Mouse (Mus musculus): ENCODE measurements at regions not wholly inside any gene's neighbourhood (a gene's known extent, or its start where the extent isn't known, plus 50 kb on each side); places are given as distances from the start of the nearest gene placed in this dataset.

GRCm38 (mm10) chr1:127152840-127153239, 52.0 kb upstream of the Mgat5 start:
- DNase-seq (ENCODE audit: extremely low spot score): no peak

GRCm38 (mm10) chr1:127135521-127135920, 69.3 kb upstream of the Mgat5 start:
- DNase-seq (ENCODE audit: extremely low spot score): no peak

GRCm38 (mm10) chr1:127131871-127132270, 72.9 kb upstream of the Mgat5 start:
- DNase-seq (ENCODE audit: extremely low spot score): no peak

DNA sequence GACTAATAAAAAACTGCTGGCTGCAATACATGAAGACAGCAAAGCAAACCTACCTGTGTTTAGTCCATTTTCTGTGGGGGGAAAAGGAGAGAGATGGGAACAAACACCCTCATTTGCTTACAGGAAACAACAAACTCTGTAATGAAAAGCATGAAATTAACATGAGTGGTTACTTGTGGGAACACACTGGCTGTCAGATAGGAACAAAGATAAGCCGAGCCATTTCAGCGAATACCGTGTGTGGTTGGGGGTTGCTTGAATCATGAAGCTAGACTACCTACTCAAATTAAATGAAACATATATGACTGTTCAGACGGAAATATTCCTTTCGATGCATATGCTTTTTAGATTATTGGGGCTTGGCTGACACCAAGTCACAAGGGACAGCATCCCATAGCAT, 80.0 kb upstream of the Mgat5 start:
- no peak for DNase-seq (ENCODE audit: extremely low spot score)

GRCm38 (mm10) chr1:127118019-127118418, 86.8 kb upstream of the Mgat5 start:
- no peak for DNase-seq (ENCODE audit: extremely low spot score)

GRCm38 (mm10) chr1:127107485-127107884, 97.3 kb upstream of the Mgat5 start:
- no peak for DNase-seq (ENCODE audit: extremely low spot score)

DNA sequence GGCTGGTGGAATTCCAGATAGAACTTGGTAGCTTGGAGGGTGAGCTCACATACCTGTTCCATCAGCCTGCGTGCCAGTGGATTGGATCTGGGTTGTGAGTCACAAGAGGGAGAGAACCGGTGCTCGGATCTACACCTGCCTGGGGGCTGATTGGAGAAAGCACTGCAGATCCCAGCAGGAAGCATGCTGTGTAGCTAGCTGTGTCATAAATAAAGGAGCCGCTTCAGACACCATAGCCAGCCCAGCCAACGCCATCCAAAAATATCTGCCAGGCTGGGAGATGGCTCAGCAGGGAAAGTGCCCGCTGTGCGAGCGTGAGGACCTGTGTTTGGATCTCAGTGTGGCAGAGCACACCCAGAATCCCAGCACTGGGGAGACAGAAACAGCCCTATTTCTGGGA, 99.0 kb upstream of the Mgat5 start:
- no peak for DNase-seq (ENCODE audit: extremely low spot score)

DNA sequence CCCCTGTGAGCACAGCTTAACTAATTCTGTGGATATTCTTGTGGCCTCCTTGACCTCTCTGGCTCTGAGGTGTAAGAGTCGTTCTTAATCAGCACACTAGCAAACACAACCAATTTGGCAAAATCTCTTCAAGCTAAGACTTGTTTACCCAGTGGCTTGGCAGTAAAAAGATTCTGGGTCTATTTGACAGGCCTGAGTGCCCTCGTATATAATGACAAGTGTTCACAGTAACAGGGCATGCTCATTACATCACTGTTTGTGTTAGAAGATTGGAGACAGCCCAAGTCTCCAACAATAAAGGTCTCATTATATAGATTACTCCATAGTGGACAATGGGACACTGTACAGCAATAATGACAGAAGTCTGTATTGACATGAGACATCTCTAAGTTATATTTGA, 101.2 kb upstream of the Mgat5 start:
- no peak for DNase-seq (ENCODE audit: extremely low spot score)

GRCm38 (mm10) chr1:127098871-127099420, 105.9 kb upstream of the Mgat5 start:
- no peak for DNase-seq (ENCODE audit: extremely low spot score)

DNA sequence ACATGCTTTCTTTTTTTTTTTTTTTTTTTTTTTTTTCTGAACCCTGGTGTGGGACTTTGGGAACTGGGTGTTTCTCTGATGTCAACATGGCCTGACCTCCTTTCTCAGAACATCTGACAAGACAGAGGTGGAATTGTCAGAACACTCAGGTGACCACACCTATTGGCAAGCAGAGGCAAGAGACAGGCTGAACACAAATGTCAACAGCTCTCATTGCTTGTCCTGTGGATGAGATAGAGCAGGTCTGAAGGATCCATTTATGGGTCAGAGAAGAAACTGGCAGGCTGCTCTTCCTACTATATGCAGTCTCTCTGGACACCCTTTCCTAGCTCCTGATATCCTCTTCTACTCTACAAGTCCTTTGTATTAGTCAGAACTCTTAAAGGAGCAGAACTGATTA, 117.2 kb upstream of the Mgat5 start:
- no peak for DNase-seq (ENCODE audit: extremely low spot score)

DNA sequence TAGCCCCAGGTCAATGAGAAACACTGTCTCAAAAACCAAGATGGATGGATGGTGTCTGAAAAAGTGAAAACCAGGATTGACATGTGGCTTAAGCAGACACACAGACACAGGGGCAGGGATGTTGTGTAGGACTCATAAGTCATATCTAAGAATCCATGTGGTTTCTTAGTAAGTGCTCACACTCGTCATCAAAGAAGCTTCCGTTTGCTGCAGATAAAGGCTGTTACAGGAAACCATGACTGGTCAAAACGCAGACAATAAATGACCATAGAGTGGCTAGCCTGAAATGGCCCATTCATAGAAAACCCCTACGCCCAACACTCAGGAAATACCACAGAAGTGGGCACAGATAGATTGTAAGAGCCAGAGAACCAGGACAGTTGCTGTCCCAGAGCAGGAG, 118.8 kb upstream of the Mgat5 start:
- no peak for DNase-seq (ENCODE audit: extremely low spot score)

- no peak for DNase-seq (ENCODE audit: extremely low spot score)
Observed at GRCm38 (mm10) chr1:127083761-127084308, 121.0 kb upstream of the Mgat5 start.

DNA sequence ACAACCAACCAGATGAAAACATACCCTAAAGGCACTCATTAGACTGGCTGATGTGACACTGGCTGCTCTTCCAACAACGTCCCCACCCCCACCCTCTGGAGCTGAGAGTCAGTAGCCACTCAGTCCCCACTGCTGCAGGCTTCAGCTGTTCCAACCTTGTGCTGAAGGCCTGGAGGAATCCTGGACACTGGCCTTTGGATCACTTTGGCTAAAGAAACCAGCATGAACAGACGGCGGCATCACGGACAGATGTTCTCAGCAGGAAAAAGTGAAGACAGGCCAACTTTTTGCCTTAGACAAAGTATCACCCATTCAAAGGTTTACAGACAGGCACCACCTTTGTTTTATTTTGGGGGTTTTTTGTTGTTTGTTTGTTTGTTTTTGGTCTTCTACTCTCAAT, 125.8 kb upstream of the Mgat5 start:
- DNase-seq (ENCODE audit: extremely low spot score): no peak

- DNase-seq (ENCODE audit: extremely low spot score): no peak
Observed at GRCm38 (mm10) chr1:127062430-127062829, 142.4 kb upstream of the Mgat5 start.

DNA sequence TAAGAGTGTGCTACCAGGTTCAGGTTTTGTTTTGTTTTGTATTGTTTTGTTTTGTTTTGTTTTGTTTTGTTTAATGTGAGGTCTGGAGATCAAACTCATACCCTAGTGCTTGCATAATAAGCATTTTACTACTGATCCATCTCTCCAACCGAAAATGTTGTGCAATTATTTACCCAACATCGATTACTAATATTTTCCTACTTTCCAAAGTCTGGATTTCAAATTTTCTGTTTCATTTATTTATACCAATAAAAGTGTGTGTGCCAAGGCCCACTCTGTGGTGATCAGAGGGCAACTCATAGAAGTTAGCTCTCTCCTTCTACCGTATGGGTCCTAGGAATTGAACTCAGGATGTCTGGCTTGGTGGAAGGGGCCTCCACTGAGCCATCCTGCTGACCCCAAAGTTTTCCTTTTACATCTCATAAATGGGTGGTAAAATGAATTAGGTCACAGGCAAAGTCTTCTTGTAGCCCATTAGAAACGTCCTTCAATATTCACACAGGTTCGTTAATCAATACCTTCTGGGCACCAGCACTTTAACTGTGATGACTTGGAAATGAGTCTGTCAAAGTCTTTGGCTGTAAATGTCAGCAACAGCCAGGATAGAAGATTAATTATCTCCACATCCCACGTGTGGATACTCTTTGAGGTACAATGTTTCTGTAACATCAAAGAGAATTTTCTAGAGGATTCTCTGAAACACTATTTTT, 158.9 kb upstream of the Mgat5 start:
- no peak for DNase-seq (ENCODE audit: extremely low spot score)

DNA sequence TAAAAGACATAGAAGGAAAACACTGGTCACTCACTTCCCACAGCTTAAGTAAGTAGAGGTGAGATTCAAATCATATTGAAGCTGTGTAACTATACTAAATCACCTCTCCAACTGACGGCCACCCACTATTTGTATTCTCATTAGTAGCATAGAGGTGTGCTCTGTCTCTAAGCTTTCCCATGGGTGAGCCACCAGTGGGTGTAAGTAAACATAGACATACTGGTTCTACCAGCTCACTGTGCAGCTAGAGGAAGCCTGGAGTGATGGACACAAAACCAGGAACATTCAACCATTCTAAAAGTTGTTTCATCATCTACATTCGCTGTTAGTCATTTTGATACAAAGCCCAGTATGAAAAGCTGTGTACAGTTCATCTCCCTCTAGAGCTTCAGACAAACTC, 170.1 kb upstream of the Mgat5 start:
- DNase-seq (ENCODE audit: extremely low spot score): no peak

GRCm38 (mm10) chr1:127031563-127031962, 173.3 kb upstream of the Mgat5 start:
- no peak for DNase-seq (ENCODE audit: extremely low spot score)

- no peak for DNase-seq (ENCODE audit: extremely low spot score)
Observed at GRCm38 (mm10) chr1:127028872-127029497, 175.8 kb upstream of the Mgat5 start.

DNA sequence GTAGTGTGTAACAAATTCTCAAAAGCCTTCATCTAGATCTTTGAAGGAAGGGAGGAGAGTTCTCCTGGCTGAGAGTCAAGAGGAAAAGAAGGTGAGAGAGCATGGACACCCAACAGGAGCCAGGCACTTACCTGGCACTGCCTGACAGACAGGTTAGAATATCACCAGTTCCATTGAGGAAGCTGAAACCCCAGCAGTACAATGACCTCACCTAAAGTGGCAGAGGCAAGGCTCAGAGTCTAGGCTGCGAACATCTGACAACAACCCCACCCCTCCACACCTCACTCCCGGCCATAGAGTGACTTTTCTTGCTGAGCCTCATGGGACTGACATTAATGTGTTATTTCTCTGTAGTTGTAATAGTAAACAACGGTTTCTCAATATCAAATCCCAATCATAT, 181.7 kb upstream of the Mgat5 start:
- no peak for DNase-seq (ENCODE audit: extremely low spot score)

- DNase-seq (ENCODE audit: extremely low spot score): peak; percentile 19
Observed at GRCm38 (mm10) chr1:127017698-127018097, 187.1 kb upstream of the Nckap5 start.

DNA sequence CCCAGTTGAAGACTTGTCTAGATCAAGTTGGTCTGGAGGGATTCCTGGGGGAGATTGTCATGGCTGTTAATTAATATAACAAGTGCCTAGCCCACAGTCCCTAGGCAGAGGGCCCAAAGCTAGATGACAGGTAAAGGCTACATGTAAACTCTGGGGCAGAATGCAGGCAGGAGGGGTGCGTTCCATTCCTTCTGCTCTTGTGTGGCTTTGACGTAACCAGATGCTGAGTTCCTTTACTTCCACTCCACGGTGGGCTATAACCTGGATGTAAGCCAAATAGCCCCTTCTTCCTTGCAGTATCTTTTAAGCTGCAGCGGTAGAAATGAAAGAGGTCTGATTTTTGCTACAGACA, 185.3 kb upstream of the Nckap5 start:
- no peak for DNase-seq (ENCODE audit: extremely low spot score)

GRCm38 (mm10) chr1:127015042-127015893, 184.7 kb upstream of the Nckap5 start:
- no peak for DNase-seq (ENCODE audit: extremely low spot score)
